Mouse (Mus musculus) thymus, adult 18-20 months (tissue): ENCODE measurements at regions not wholly inside any gene's neighbourhood (a gene's known extent, or its start where the extent isn't known, plus 50 kb on each side); places are given as distances from the start of the nearest gene placed in this dataset.
A peak's percentile ranks its signal among the peaks of the same experiment; 100 is the strongest.

Source experiments
- DNase-seq, 2 experiments: peaks; one replicate each; pipeline ENCODE4 v3.0.0; 2022; ENCODE audit warnings: mixed read lengths in 2 of 2

DNA sequence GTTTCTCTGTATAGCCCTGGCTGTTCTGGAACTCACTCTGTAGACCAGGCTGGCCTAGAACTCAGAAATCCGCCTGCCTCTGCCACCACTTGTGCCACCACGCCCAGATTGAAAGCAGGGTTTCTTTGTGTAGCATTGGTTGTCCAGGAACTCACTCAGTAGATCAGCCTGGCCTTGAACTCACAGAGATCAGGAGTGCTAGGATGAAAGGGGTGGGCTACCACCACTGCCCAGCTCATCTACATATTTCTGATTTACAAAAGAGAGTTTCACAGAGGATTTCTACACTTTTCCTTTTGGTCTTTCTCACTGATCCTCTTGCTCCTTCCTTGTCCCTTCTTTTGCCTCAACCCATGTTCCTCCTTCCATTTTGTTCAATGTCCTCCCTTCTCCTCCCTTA lies 53.1 kb upstream of the Lbx1 start:
- DNase-seq, result no peak

DNA sequence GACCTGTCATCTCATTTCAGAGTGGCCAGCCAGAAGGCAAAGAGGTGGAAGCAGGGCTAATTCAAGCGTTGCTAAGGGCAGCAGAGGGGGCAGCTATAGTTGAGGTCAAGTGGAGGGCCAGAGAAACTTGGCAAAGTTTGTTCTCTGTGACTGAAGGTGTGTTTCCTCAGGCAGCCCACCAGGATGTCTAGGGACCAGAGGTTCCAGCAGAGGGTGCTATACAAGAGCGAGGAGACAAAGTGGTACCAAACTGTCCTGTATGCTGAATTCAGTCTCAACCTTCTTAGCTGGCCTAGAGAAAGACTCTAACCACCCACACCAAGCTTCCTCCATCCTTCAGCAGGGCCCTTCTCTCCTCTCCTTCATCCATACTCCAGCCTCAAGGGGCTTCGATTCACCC lies 62.2 kb upstream of the Lbx1 start:
- DNase-seq, result no peak

DNA sequence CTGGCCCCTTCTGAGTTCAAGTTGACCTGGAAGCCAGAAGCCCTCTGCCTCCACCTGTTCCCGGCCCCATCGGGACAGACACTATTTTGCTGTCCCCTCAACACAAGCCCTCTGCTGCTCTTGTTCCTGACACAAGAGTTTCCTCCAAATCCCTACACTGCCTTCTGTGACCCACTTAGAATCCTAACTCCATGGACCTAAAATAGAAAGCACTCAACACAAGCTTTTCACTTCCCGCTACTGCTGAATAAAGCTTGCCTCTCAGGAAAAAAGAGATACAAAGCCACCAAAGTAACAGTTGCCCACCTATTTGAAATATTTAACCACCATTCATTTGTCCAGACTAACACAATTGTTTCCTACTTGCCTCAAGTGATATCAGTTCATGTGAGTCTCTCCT lies 63.7 kb upstream of the Lbx1 start:
- no peak for DNase-seq

DNA sequence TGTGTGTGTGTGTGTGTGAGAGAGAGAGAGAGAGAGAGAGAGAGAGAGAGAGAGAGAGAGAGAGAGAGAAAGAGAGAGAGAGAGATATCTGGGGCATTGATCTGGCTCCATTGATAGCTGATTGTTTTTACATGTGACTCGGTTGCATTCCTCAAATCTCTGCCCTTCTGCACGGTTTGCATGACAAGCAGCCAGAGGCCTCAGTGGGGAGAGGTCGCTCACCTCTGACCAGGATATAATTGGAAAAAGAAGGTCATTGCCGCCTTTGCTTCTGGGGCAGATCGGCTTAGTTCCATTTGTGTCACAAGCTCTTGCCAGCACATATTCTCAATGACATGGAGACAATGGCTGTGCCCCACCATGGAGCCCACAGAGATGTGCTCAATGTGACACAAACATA lies 63.8 kb upstream of the Btrc start:
- no peak for DNase-seq

DNA sequence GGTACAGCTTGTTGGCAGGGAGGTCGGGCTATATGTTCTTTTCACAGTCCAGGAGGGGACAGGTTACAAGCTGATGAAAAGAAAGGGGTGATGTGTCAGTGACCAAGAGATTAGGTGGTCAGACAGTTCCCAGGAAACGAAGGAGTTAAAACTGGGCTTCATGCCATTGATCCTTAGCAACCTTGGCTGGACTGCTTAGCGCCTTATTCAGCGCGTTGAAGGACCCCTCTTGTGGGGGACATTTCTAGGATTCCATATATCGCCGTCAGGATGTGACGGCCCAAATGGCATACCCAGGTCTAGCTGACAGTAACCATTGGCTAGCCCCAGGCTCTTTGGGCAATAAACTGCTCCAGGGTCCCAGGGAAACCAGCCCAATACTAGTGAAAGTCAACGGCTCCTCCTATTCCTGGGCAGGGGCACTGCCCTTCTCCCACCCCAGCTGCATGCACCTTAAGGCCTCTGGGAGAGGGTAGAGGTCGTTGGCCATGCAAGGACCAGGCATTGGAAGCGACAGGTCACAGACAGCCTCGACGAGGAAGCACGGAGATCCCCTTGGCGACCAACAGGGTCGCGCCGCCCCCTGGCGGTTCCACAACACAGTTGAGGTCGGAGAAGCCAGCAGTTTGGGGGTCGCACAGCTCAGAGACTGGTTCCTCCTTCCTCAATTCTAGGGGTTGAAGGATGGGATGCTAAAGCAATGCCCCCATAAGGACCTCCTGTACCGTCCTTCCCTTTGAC lies 62.7 kb upstream of the Btrc start:
- DNase-seq, result no peak

DNA sequence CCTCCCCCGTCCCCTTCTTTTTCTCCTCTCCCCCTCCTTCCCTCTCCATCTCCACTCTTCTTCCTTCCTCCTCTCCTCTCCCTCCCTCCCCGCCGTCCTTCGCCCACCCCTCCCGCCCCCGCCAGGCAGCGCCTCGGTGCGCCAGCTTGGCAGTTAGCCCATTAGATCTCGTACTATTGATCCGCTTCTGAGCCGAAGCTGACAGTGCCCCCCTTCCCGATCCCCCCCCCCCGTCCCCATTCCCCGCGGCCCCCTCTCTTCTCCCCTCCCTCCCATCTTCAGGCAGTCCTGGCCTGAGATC lies 62.2 kb upstream of the Btrc start:
- no peak for DNase-seq

DNA sequence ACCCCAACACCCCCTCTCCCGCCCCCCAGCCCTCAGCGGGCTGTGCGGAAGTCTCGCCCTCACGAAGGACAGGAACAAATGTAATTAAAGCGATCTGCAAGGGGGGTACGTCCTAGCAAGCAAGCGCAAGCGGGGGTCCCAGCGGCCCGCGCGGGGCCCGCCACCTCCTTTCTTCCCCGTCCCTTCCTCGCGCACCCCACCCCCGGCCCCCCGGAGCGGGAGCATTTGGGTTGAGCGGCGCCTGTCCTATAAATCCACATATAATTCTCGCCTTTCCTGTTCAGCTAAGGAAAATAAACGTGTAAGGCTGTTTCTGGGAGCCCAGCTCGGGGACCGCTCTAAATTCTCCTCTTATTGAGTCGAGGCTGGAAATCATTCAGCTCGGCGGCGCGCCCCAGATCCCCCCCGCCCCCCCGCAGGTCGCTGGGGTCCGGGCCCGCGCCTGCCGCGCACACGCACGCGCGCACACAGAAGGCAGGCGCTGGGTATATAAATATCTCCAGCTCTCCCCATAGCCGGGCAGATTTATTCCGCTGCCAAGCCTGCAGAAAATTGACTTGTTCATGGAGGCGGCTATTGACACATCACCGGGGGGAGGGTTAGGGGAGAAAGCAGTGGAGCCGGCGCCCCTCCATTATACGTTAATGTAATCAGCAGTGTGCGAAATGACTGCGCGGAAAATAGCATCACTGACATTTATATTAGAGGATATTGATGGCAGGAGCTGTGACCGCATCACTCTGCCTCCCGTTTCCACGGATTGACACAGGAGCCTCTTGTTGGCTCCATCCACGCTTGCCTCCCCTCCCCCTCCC lies 61.6 kb upstream of the Btrc start:
- no peak for DNase-seq

DNA sequence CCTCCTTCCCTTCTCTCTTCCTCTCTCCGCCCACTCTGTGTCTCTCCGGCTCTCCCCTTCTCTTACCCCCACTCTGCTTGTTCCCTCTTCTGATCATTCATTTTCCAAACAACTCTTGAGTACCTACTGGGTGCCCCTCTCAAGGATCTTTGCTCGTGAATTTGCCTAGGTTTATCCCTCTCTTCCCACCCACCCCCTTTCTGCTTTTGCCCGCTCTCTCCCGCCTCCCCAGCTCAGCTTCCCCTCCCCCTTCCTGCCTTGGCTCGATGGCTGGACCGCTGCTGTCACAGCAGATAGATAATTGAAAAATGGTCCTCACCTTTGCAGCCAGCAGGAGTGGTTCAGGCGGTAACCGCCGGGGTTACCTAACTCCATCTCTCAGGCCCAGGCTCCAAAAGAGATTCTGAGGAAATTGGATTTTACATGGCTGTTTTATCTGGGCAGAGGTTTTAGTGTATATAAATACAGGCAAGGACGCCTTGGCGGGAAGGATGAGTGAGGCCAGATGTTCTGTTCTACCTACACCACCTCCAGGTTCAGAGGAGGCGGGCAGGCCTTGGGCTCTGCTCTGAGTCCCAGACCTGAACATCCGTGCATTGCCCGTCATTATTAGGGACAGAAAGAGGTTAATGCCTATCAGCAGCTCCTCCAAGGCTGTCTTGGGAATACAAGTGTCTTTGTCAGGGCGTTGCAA lies 60.8 kb upstream of the Btrc start:
- no peak for DNase-seq

DNA sequence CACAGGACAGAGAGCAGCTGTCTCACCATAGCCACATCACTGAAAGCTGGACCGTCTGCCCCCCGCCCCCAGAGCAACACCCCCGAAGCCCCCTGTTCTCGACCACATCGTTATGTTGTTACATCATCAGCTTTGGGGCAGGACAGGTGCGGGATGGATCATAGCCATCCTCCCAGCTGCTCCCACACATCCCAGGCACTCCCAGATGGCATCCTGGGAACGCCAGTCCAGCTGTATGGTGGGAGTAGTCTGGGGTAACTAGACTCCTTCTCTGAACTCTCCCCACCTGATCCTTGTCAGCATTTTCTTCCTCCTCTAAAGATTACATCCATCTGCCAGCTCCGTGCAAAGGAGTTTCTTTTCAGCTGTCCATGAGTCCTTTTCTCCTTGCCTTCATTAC lies 59.0 kb upstream of the Btrc start:
- DNase-seq, result no peak

DNA sequence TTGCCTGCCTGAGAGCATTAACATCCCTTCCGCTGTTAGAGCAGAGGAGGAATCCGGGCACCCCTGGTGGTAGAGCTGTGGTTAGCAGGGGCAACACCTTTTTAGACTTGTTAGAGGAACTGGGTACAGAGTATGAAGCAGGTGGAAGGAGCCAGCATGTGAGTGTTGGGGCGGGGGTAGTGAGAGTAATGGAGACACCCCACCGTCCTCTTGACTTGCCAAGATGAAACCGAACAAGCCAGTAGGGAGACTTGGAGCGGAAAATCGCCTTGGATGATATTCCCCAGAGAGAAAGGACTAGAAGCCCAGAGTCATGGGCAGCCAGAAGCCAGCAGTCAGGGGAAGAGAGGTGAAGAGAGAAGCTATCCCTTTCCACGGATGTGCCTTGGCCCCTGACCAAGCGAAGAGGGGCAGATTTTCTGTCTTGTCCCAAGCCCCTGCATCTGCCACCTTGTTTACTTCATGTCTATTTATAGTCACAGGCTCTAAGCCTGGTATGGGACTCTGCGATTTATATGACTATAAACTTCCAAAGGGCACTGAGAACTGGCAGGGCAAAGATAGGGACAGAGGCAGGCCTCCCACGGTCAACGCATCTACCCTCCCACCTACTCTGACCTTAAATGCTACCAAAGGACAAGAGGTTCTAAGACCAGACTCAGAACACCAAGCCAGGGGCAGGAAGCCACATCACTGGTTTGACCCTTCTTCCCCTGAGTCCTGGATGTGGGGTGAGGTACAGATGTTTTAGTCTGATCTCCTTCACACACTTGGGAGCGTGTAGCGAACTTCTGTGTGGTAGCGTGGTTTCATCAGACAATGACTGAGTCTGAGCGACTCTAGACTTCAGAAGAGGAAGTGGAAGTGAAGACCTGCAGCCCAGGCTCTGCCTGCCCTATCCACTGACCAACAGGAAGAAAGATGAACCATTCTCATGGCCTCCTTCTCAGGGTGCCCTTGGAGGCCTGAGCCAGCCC lies 55.9 kb upstream of the Btrc start:
- peak in 1 of 2 experiments; percentile 14 for DNase-seq

DNA sequence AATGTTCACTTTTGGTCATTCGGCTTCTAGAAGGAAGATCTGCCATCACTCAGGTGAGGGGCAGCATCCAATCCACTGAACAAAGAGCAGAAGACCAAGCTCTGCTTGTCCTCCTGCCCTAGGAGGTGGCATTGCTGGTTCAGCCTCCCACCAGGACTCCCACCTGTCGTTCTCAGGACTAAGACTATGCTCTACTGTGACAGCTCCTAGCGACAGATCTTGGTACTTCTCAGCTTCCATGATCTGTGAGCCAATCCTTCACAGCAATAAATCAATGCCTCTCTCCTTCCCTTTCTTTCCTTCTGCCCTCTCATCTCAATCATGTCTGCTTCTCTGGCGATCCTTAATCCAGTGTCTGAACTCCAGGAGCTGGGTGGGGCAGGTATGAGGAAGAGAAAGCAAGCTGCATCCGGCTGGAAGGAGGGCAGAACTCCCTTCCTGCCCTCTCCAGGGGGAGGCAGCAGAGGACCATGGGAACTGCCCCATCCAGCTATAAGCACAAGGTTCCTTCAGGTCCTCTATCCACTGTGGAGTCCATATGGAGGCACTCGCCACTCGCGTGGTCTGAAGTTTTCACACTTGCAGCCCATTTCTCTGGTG lies 54.8 kb upstream of the Btrc start:
- DNase-seq, result no peak

DNA sequence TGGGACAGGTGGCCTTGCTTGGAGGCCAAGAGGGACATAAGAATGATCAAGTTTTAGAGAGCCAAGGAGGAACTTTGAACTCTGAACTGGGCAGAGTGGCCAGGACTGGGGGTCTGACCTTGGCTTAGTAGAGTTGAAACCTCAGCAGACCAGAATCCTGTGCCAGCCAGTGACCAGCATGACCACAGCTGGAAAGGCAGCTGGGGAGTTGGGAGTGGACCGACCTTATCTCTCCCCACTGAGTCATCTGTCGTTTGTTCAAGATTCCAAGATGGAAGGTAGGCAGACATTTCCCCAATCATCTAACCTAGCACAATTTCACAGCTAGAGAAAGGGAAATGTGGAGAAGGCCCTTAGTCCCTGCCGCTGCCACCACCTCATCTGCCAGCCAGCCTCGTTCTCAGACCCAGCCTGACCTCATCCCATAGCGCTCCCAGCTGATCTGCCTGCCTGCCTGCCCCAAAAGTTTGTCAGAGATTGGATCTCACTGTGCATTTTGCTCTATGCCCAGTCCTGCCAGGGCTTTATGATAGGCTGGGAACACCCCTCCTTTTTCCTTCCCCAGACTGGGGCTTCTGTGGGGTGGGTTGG lies 53.1 kb upstream of the Btrc start:
- DNase-seq, result no peak

DNA sequence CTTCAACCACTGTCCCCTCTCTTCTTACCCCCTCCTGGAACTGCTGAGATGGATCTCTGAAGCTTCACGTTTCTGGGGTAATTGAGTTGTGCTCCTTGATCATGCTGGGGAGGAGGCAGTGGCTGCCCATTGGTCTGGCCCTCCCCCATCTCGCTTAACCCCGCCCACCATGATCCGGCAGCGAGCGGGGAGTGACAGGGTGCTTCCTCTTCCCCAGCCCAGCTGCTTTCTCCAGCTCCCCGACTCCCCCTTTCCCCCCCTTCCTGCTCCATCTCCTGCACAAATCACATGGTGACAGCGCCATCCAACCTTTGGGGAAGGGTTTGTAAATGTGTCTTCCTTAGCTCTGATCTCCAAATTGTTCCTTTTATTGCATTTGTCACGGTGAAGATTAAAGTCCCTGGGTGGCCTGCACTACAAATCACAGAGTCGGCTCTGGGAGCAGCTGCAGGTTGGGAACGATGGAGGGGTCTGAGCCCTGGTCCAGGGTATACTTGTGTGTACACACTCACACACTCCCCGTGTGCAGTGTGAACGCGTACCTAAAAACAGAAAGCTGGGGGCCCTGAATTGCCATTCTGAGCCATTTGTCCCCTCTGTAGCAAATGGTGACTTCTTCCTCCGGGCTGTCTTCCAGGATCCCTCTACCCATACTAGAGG lies 52.5 kb upstream of the Btrc start:
- peak in 1 of 2 experiments; percentile 22 for DNase-seq

DNA sequence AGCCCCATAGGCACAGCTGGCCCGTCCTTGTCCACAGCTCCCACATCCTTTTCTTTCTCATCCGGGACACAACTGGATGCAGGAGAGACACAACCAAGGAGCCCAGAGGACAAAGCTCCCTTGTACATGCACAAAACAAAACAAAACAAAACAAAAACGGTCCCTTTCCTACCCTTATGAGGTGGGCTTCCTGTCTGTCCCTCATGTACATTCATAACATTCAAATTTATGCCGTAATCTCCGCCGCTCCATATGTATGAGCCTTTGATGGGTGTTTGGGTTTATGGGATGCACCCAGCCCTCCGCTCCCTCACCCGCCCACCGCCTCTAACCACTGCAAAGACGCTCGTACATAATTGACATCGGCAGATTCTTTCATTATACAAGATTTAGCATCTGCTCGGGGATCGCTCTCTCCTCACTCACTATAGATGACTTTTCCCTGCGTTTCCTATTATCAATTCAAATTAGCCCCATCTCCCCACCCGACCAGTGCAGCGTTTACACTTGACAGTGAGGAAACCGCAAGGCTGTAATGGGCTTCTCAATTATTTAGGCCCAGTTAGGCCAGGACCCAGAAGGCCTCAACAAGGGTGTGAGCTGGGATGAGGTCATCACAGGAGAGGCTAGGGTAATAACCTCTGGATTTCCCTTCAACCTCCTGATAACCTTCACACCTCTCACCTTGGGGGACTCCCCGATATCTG lies 51.5 kb upstream of the Btrc start:
- DNase-seq, result no peak

DNA sequence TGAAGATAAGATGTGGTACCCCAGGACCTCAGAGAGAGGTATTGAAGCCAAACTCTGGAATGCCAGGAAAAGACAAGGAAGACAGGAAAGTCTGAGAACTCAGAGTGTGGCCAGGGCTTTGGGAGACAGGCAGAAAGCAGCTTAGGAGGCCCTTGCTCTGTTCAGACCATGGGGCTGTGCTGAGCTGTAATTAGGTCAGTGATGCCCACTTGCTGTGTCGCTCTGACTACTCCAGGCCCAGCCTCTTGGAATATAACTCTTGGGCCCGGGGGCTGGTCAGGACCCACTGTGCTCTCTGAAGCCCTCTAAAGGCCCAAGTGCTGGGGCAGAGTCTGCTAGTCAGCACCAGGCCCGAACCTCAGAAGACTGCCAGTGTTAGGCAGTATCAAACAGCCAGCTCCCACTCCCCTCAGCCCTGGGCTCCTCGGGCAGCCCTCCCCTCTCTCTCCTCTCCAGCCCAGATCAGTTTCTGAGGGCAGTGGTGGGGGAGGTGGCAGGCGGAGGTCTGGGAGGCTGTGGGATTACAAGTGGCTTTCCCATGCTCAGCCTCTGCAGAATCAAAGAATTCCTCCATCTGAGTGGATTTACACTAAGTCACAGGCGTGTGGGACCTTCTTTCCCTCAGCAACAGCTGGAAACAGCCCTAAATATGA lies 50.7 kb upstream of the Btrc start:
- no peak for DNase-seq
